Mouse (Mus musculus): ENCODE measurements around the gene Gm10065. TPM values are rescaled to one million over a fixed set of nuclear protein-coding genes. Genes with fewer than 3 reads are reported as not detected.

Gene Gm10065
- polyA plus RNA-seq, 1 experiment from 2014 or later, result not detected

- Histone ChIP-seq H3K4me1 (replicated peaks; ENCODE audit: insufficient read depth, low read length) (0 out of 2 replicates have a peak, but pooled peaks cover 5% of the 10 kb centered on the region), H3K9me3 (replicated peaks; ENCODE audit: low read length) (no peaks in the 10 kb centered on the region), H3K27ac (peak overlapping the region; percentile 78), H3K4me3 (replicated peaks; ENCODE audit: low read depth, low read length) (peak overlapping the region; percentile 49), H3K4me2 (ENCODE audit: low read length) (peak overlapping the region; percentile 85), H3K27me3 (ENCODE audit: insufficient read depth, low read length) (no peaks in the 10 kb centered on the region), H3K9ac (ENCODE audit: low read depth, low read length) (peak overlapping the region; percentile 68), H3K36me3 (ENCODE audit: insufficient read depth, low read length) (peaks cover 15% of the 10 kb centered on the region)
- no peak for DNase-seq (ENCODE audit: low spot score)
- no peak for TF ChIP-seq CTCF (IDR thresholded peaks at IDR 0.05; ENCODE audit: low read depth)
- WGBS, result 17% methylated on average over 10 of the region's 10 CpGs
- no peak for ATAC-seq (replicated peaks; ENCODE audit: low FRiP score, low read depth)
Observed at GRCm38 (mm10) chr13:21441207-21441572, 38.1 kb downstream of the Gm10065 start.

GRCm38 (mm10) chr13:21440503-21441206 is 38.6 kb downstream of the Gm10065 start, which contains the start of gene Pgbd1:
TSS of gene Pgbd1 (minus strand) at chr13:21441058.
- WGBS, result 1% methylated on average over 32 of the region's 32 CpGs
- Histone ChIP-seq H3K27ac (peak within 1 kb of the TSS; percentile 78), H3K9me3 (replicated peaks; ENCODE audit: low read length) (no peaks in the 10 kb centered on the region), H3K4me2 (ENCODE audit: low read length) (peak within 1 kb of the TSS; percentile 85), H3K27me3 (ENCODE audit: insufficient read depth, low read length) (no peaks in the 10 kb centered on the region), H3K9ac (ENCODE audit: low read depth, low read length) (peak within 1 kb of the TSS; percentile 68), H3K4me3 (replicated peaks; ENCODE audit: low read depth, low read length) (peak within 1 kb of the TSS; percentile 49), H3K4me1 (replicated peaks; ENCODE audit: insufficient read depth, low read length) (0 out of 2 replicates have a peak, but pooled peaks cover 5% of the 10 kb centered on the region), H3K36me3 (ENCODE audit: insufficient read depth, low read length) (peaks cover 15% of the 10 kb centered on the region)
- TF ChIP-seq CTCF (IDR thresholded peaks at IDR 0.05; ENCODE audit: low read depth), result peak; percentile 56
- DNase-seq (ENCODE audit: low spot score) (peak; percentile 84), ATAC-seq (replicated peaks; ENCODE audit: low FRiP score, low read depth) (peak; percentile 94)

DNA sequence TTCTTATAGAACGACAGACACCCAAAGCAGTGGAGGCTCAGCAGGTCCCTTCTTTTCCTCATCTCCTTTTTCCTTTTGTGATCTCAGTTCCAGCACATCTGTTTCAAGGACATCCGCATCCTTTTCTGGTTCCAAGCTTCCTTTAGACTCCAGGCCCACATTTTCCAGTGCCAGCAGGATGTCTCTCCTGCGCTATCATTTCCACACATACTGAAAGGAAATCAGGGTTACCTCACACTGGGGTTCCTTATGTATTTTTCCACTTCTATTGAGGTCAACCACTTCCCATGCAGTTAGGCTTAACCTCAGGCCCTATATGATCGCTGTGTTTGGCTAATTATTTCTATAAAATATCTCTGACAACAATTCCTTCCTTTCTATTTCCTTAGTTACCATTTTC is 43.8 kb downstream of the Gm10065 start:
- 81% methylated on average over 4 of the region's 4 CpGs for WGBS
- Histone ChIP-seq H3K27me3 (ENCODE audit: insufficient read depth, low read length) (no peaks in the 10 kb centered on the region), H3K27ac (no peak overlapping the region), H3K4me2 (ENCODE audit: low read length) (no peak overlapping the region), H3K9me3 (replicated peaks; ENCODE audit: low read length) (no peaks in the 10 kb centered on the region), H3K4me1 (replicated peaks; ENCODE audit: insufficient read depth, low read length) (0 out of 2 replicates have a peak, but pooled peaks cover 5% of the 10 kb centered on the region), H3K9ac (ENCODE audit: low read depth, low read length) (no peak overlapping the region), H3K36me3 (ENCODE audit: insufficient read depth, low read length) (no peaks in the 10 kb centered on the region), H3K4me3 (replicated peaks; ENCODE audit: low read depth, low read length) (no peak overlapping the region)
- no peak for TF ChIP-seq CTCF (IDR thresholded peaks at IDR 0.05; ENCODE audit: low read depth)
- ATAC-seq (replicated peaks; ENCODE audit: low FRiP score, low read depth) (no peak), DNase-seq (ENCODE audit: low spot score) (no peak)

MicroRNAs within 50 kb of the gene (microRNA counts, 519-probe panel; counts per million panel counts)
- 330 counts per million, percentile 68 among the panel's probes with 10 or more counts for microRNA mmu-miR-1896

Small RNA genes within 50 kb of the gene (microRNA-seq; reads per million reads assigned to microRNA genes)
- gene Mir1896, result not detected

Other genes starting within 250 kb of the Gm10065 start
- not detected in 2 replicates for gene Gpx5, start 186.7 kb downstream of the Gm10065 start, polyA plus RNA-seq (2015; fragmentation: Nextera tagmentation; extraction: Ambion mirVana)
- gene Gpx6, start 167.3 kb downstream of the Gm10065 start, polyA plus RNA-seq (2015; fragmentation: Nextera tagmentation; extraction: Ambion mirVana), result 57.5 and 67.8 TPM in 2 replicates
- not detected in 2 replicates for gene Olfr1367, start 132.5 kb downstream of the Gm10065 start, polyA plus RNA-seq (2015; fragmentation: Nextera tagmentation; extraction: Ambion mirVana)
- 9.7 and 10.0 TPM in 2 replicates for gene Zscan12, start 116.6 kb downstream of the Gm10065 start, polyA plus RNA-seq (2015; fragmentation: Nextera tagmentation; extraction: Ambion mirVana)
- gene Zkscan3, start 76.7 kb downstream of the Gm10065 start, polyA plus RNA-seq (2015; fragmentation: Nextera tagmentation; extraction: Ambion mirVana), result 64.7 and 65.4 TPM in 2 replicates
- 2.0 and 2.5 TPM in 2 replicates for gene Pgbd1, start 38.4 kb downstream of the Gm10065 start, polyA plus RNA-seq (2015; fragmentation: Nextera tagmentation; extraction: Ambion mirVana)
- gene Zscan26, start 25.7 kb downstream of the Gm10065 start, polyA plus RNA-seq (2015; fragmentation: Nextera tagmentation; extraction: Ambion mirVana), result 21.1 and 23.2 TPM in 2 replicates
- gene Nkapl, start 10.9 kb downstream of the Gm10065 start, polyA plus RNA-seq (2015; fragmentation: Nextera tagmentation; extraction: Ambion mirVana), result 3.4 and 3.7 TPM in 2 replicates
- 4.0 and 4.3 TPM in 2 replicates for gene Zkscan4, start 534 bp downstream of the Gm10065 start, polyA plus RNA-seq (2015; fragmentation: Nextera tagmentation; extraction: Ambion mirVana)
- gene AK157302, start 15.8 kb upstream of the Gm10065 start, polyA plus RNA-seq (2015; fragmentation: Nextera tagmentation; extraction: Ambion mirVana), result 0.43 TPM in 2 replicates
- 13.3 and 18.1 TPM in 2 replicates for gene Gm11273, start 22.0 kb upstream of the Gm10065 start, polyA plus RNA-seq (2015; fragmentation: Nextera tagmentation; extraction: Ambion mirVana)
- 4.6 and 5.0 TPM in 2 replicates for gene Zkscan8, start 51.7 kb upstream of the Gm10065 start, polyA plus RNA-seq (2015; fragmentation: Nextera tagmentation; extraction: Ambion mirVana)
- 0.11 and 0.13 TPM in 2 replicates for gene Olfr1366, start 63.4 kb upstream of the Gm10065 start, polyA plus RNA-seq (2015; fragmentation: Nextera tagmentation; extraction: Ambion mirVana)
- not detected in 2 replicates for gene Olfr1535, start 80.5 kb upstream of the Gm10065 start, polyA plus RNA-seq (2015; fragmentation: Nextera tagmentation; extraction: Ambion mirVana)
- not detected in 2 replicates for gene Olfr1364, start 102.3 kb upstream of the Gm10065 start, polyA plus RNA-seq (2015; fragmentation: Nextera tagmentation; extraction: Ambion mirVana)
- gene Olfr1362, start 134.6 kb upstream of the Gm10065 start, polyA plus RNA-seq (2015; fragmentation: Nextera tagmentation; extraction: Ambion mirVana), result not detected in 2 replicates
- not detected in 2 replicates for gene Olfr11, start 163.1 kb upstream of the Gm10065 start, polyA plus RNA-seq (2015; fragmentation: Nextera tagmentation; extraction: Ambion mirVana)
- gene Olfr1361, start 183.9 kb upstream of the Gm10065 start, polyA plus RNA-seq (2015; fragmentation: Nextera tagmentation; extraction: Ambion mirVana), result not detected in 2 replicates
- gene Olfr1360, start 198.0 kb upstream of the Gm10065 start, polyA plus RNA-seq (2015; fragmentation: Nextera tagmentation; extraction: Ambion mirVana), result not detected in 2 replicates
- gene Olfr1359, start 218.7 kb upstream of the Gm10065 start, polyA plus RNA-seq (2015; fragmentation: Nextera tagmentation; extraction: Ambion mirVana), result not detected in 2 replicates
- gene Hist1h2bl, start 236.7 kb upstream of the Gm10065 start, polyA plus RNA-seq (2015; fragmentation: Nextera tagmentation; extraction: Ambion mirVana), result 2.1 and 3.7 TPM in 2 replicates
- 21.2 and 27.1 TPM in 2 replicates for gene Hist1h2ai, start 237.0 kb upstream of the Gm10065 start, polyA plus RNA-seq (2015; fragmentation: Nextera tagmentation; extraction: Ambion mirVana)
- gene Hist1h3h, start 238.2 kb upstream of the Gm10065 start, polyA plus RNA-seq (2015; fragmentation: Nextera tagmentation; extraction: Ambion mirVana), result 5.6 and 7.2 TPM in 2 replicates
- gene Hist1h2bm, start 242.6 kb upstream of the Gm10065 start, polyA plus RNA-seq (2015; fragmentation: Nextera tagmentation; extraction: Ambion mirVana), result 2.1 and 2.4 TPM in 2 replicates